Mouse (Mus musculus) bone marrow, adult 2 months (tissue): Measurements from ENCODE around the gene Lztr1.

ENCODE experiments used
- CTCF ChIP-seq: fragments of 200-500 bp; IDR thresholded peaks from 2 replicates; pipeline ENCODE4 v1.5.1; 2011; ENCODE audit warnings: low read length, control low read depth; ENCODE audit not compliant: control insufficient read depth, insufficient read depth
- POLR2A ChIP-seq: fragments of 200-500 bp; IDR thresholded peaks from 2 replicates; pipeline ENCODE4 v1.6.1; 2011; ENCODE audit warnings: low read depth, mild to moderate bottlenecking, control low read depth, low read length, borderline replicate concordance; ENCODE audit not compliant: control insufficient read depth

DNA sequence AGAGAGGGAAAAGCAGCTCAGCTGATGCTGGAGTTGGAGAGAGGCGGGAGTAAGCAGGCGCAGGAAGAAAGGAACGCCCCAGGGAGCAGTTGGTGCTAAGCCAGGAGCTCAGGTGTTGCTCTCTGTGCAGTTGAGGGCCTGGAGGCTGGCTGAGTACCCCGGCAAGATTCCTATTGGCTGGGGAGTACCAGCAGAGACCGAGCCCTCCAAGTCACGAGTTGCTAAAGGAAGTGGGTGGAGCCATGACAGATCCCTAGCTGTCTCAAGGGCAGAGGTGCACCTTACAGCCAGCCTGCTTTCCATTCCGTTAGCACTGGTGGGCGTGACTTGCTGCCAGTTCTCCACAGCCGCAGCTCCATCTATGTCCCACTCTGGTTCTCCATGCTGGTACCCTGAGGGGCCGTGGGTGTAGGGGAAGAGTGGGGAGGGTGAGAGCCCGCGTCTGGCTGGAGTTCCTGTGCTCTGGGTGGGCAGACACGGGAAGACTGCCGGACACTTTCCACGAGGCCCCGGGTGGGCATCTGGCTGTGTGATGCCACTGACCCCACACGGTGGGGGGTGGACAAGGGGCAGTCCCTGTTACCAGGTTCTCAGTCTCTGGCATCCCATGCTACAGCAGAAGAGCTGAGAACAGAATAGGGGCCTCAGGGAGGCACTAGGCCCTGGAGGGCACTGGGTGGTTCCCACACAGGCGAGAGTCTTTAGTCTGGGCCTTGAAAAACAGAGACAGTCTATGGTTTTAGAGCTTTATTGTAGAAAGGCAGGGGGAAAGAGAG, 45.6 kb downstream of the Lztr1 start:
- no peak for TF ChIP-seq POLR2A
- no peak for TF ChIP-seq CTCF
